Mouse (Mus musculus): Measurements from ENCODE around the gene Gm13277.
"Not testable (repeated sequence)": the region's sequence is repeated elsewhere in the genome, so short reads cannot be mapped to it uniquely, and the experiment has no call there.

- not testable (repeated sequence) for TF ChIP-seq EP300, CTCF (IDR thresholded peaks at IDR 0.05; ENCODE audit: low read depth)
Observed at GRCm38 (mm10) chr4:88758751-88759150, 29.7 kb upstream of the Gm13277 start.

Data from heart, postnatal 0 days (tissue).